Mouse (Mus musculus) small intestine, adult 2 months (tissue): ENCODE results near the gene Dynlt1b. TPM values are rescaled to one million over a fixed set of nuclear protein-coding genes. Genes with fewer than 3 reads are reported as not detected.
"Not testable (repeated sequence)": the region's sequence is repeated elsewhere in the genome, so short reads cannot be mapped to it uniquely, and the experiment has no call there.

Experiments
- H3K27ac ChIP-seq: fragments of 200-500 bp; 2 replicates; pipeline ENCODE4 v1.5.1; 2012; ENCODE audit warnings: low read depth, low read length, control low read depth, inconsistent platforms; ENCODE audit not compliant: insufficient read depth
- H3K27me3 ChIP-seq: fragments of 200-500 bp; 2 replicates; pipeline ENCODE4 v1.6.1; 2012; ENCODE audit warnings: mild to moderate bottlenecking, moderate library complexity, low read length, inconsistent platforms; ENCODE audit not compliant: control insufficient read depth, insufficient read depth
- H3K36me3 ChIP-seq: fragments of 200-500 bp; 2 replicates; pipeline ENCODE4 v1.6.1; 2012; ENCODE audit warnings: mild to moderate bottlenecking, low read length, control low read depth, inconsistent platforms; ENCODE audit not compliant: control insufficient read depth, insufficient read depth
- H3K4me1 ChIP-seq: fragments of 200-500 bp; 2 replicates; pipeline ENCODE4 v1.6.1; 2012; ENCODE audit warnings: low read length, inconsistent platforms, mixed read lengths; ENCODE audit not compliant: control insufficient read depth, insufficient read depth, insufficient read length
- H3K4me3 ChIP-seq: fragments of 200-500 bp; 2 replicates; pipeline ENCODE4 v1.5.1; 2012; ENCODE audit warnings: low read depth, mild to moderate bottlenecking, control low read depth, inconsistent platforms, low read length, moderate library complexity
- WGBS: fragments of 180-500 bp; shearing (Covaris S2); methylation state at CpG from one replicate; pipeline ENCODE4 v1.1.7; 2018; 5-methylcytosine and 5-hydroxymethylcytosine counted together
- polyA plus RNA-seq: library from polyadenylated mRNA; depleted of rRNA; stranded (reverse); fragments of >200 nt; gene quantifications from 2 replicates; pipeline ENCODE4 v1.2.3, GENCODE M21; 2012

The Dynlt1b gene
- polyA plus RNA-seq, 1 experiment: 349 TPM

GRCm38 (mm10) chr17:6445794-6446587 lies 16.1 kb downstream of the Dynlt1b start:
- H3K4me1 ChIP-seq, H3K4me3 ChIP-seq, H3K27me3 ChIP-seq, H3K36me3 ChIP-seq: not testable (repeated sequence)
- 33% methylated on average over 13 of the region's 16 CpGs for WGBS
- H3K27ac ChIP-seq: peak overlapping the region; percentile 95

- not testable (repeated sequence) for H3K36me3 ChIP-seq, H3K27me3 ChIP-seq, H3K4me3 ChIP-seq, H3K4me1 ChIP-seq, H3K27ac ChIP-seq
- 86% methylated on average over 8 of the region's 8 CpGs for WGBS
These were observed 18.4 kb downstream of the Dynlt1b start for GRCm38 (mm10) chr17:6448293-6448692.

- H3K4me1 ChIP-seq, H3K4me3 ChIP-seq, H3K27me3 ChIP-seq, H3K27ac ChIP-seq, H3K36me3 ChIP-seq: not testable (repeated sequence)
- 92% methylated on average over 12 of the region's 12 CpGs for WGBS
These were observed 19.3 kb downstream of the Dynlt1b start for GRCm38 (mm10) chr17:6449166-6449565.

- WGBS: 85% methylated on average over 2 of the region's 10 CpGs
- H3K36me3 ChIP-seq: peaks cover 13% of the 10 kb centered on the region
- H3K4me3 ChIP-seq, H3K4me1 ChIP-seq, H3K27ac ChIP-seq, H3K27me3 ChIP-seq: not testable (repeated sequence)
These were observed 21.3 kb downstream of the Dynlt1b start for GRCm38 (mm10) chr17:6451205-6451604.

- not testable (repeated sequence) for H3K27me3 ChIP-seq, H3K4me1 ChIP-seq, H3K4me3 ChIP-seq, H3K27ac ChIP-seq
- H3K36me3 ChIP-seq: peaks cover 15% of the 10 kb centered on the region
- 94% methylated on average over 9 of the region's 11 CpGs for WGBS
These were observed 22.8 kb downstream of the Dynlt1b start for GRCm38 (mm10) chr17:6452689-6453088.

GRCm38 (mm10) chr17:6454703-6455102 lies 24.8 kb downstream of the Dynlt1b start:
- H3K4me1 ChIP-seq, H3K27me3 ChIP-seq, H3K4me3 ChIP-seq, H3K27ac ChIP-seq: not testable (repeated sequence)
- peaks cover 21% of the 10 kb centered on the region for H3K36me3 ChIP-seq
- 95% methylated on average over 2 of the region's 2 CpGs for WGBS

- WGBS: 95% methylated on average over 12 of the region's 12 CpGs
- not testable (repeated sequence) for H3K27me3 ChIP-seq, H3K4me3 ChIP-seq, H3K27ac ChIP-seq, H3K4me1 ChIP-seq
- peaks cover 21% of the 10 kb centered on the region for H3K36me3 ChIP-seq
These were observed 26.0 kb downstream of the Dynlt1b start for GRCm38 (mm10) chr17:6455883-6456282.

GRCm38 (mm10) chr17:6456614-6457402 lies 26.9 kb downstream of the Dynlt1b start:
- not testable (repeated sequence) for H3K27me3 ChIP-seq, H3K4me3 ChIP-seq, H3K4me1 ChIP-seq, H3K27ac ChIP-seq
- peaks cover 23% of the 10 kb centered on the region for H3K36me3 ChIP-seq
- WGBS: 94% methylated on average over 18 of the region's 22 CpGs

- 91% methylated on average over 5 of the region's 5 CpGs for WGBS
- H3K27me3 ChIP-seq, H3K27ac ChIP-seq, H3K4me1 ChIP-seq, H3K4me3 ChIP-seq: not testable (repeated sequence)
- peaks cover 13% of the 10 kb centered on the region for H3K36me3 ChIP-seq
These were observed 31.2 kb downstream of the Dynlt1b start for GRCm38 (mm10) chr17:6461083-6461595.

GRCm38 (mm10) chr17:6465735-6466134 lies 35.8 kb downstream of the Dynlt1b start:
- not testable (repeated sequence) for H3K27ac ChIP-seq, H3K36me3 ChIP-seq, H3K27me3 ChIP-seq, H3K4me1 ChIP-seq, H3K4me3 ChIP-seq
- WGBS: 86% methylated on average over 9 of the region's 9 CpGs

- H3K27me3 ChIP-seq, H3K4me1 ChIP-seq, H3K4me3 ChIP-seq, H3K36me3 ChIP-seq, H3K27ac ChIP-seq: not testable (repeated sequence)
- WGBS: 43% methylated on average over 18 of the region's 18 CpGs
These were observed 37.9 kb downstream of the Dynlt1b start for GRCm38 (mm10) chr17:6467638-6468461.
